Comparison of ENCODE assay signal across 6 mouse cellular contexts in the genomic region with DNA sequence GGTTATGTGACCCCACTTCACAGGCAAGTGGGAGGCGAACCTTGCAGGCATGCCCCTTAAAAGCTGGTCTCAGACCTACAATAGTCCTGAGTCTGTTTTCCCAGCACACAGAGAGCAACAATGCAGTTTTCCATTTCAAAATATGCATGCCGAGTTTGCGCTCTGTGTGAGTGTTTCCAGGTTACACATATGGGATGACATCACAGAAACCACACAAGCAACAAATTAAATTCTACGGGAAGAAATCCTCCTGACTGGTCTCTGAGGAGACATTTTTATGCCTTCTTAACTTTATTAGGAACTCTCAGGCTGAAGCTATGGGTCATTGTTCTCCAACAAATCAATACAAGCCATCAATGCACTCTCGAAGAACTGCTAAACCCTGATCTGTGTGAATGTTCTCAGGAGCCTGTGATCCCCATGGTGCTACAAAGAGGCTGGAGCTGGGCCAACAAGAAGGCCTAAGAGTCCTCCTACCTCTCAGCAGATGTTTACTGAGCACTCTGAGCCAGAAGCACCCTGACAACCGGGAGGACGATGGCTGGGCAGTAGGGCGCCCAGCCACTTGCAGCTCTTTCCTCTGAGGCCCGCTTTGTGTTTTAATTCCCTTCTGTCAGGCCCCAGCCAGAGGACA.
DNase-seq lines count a peak whose midpoint lies in the region; ATAC-seq and TF ChIP-seq lines count a peak whose summit lies in the region.
"Not testable (repeated sequence)": the region's sequence is repeated elsewhere in the genome, so short reads cannot be mapped to it uniquely, and the experiment has no call there.

No protein-coding gene starts in this region.

- H3K4me1 ChIP-seq in embryonic facial prominence, embryonic 14.5 days (ENCODE audit: control insufficient read depth, insufficient read depth, low read length); kidney, embryonic 14.5 days (ENCODE audit: control insufficient read depth, insufficient read depth, low read length); limb, embryonic 13.5 days; limb, embryonic 15.5 days; lung, embryonic 15.5 days; lung, postnatal 0 days (ENCODE audit: insufficient read depth, low read depth, low read length): not testable (repeated sequence)

- H3K27me3 ChIP-seq in embryonic facial prominence, embryonic 14.5 days (replicated peaks; ENCODE audit: control insufficient read depth, insufficient read depth, low read length); kidney, embryonic 14.5 days (ENCODE audit: control insufficient read depth, insufficient read depth, low read length); limb, embryonic 13.5 days; limb, embryonic 15.5 days; lung, embryonic 15.5 days; lung, postnatal 0 days (replicated peaks; ENCODE audit: insufficient read depth, low read length): not testable (repeated sequence)

- not testable (repeated sequence) for H3K36me3 ChIP-seq in embryonic facial prominence, embryonic 14.5 days (ENCODE audit: control insufficient read depth, insufficient read depth, low read length); kidney, embryonic 14.5 days (ENCODE audit: control insufficient read depth, insufficient read depth, low read length); limb, embryonic 13.5 days; limb, embryonic 15.5 days; lung, embryonic 15.5 days; lung, postnatal 0 days (ENCODE audit: insufficient read depth, low read length)

- not testable (repeated sequence) for DNase-seq in embryonic facial prominence, embryonic 14.5 days (ENCODE audit: low spot score); lung, postnatal 0 days (ENCODE audit: low spot score)

- not testable (repeated sequence) for H3K27ac ChIP-seq in embryonic facial prominence, embryonic 14.5 days (replicated peaks; ENCODE audit: low read depth, low read length); kidney, embryonic 14.5 days (ENCODE audit: low read depth, low read length); limb, embryonic 13.5 days; limb, embryonic 15.5 days; lung, embryonic 15.5 days; lung, postnatal 0 days (ENCODE audit: low read length)

- not testable (repeated sequence) for H3K4me3 ChIP-seq in embryonic facial prominence, embryonic 14.5 days (ENCODE audit: low read depth, low read length); kidney, embryonic 14.5 days (ENCODE audit: low read length); limb, embryonic 13.5 days; limb, embryonic 15.5 days; lung, embryonic 15.5 days; lung, postnatal 0 days (ENCODE audit: low read depth, low read length)

- not testable (repeated sequence) for H3K9ac ChIP-seq in embryonic facial prominence, embryonic 14.5 days (ENCODE audit: low read depth, low read length); kidney, embryonic 14.5 days (ENCODE audit: low read depth, low read length); limb, embryonic 13.5 days; limb, embryonic 15.5 days; lung, embryonic 15.5 days; lung, postnatal 0 days (replicated peaks; ENCODE audit: low read depth)

- not testable (repeated sequence) for TF ChIP-seq CTCF in lung, postnatal 0 days (IDR thresholded peaks at IDR 0.05)

- WGBS in embryonic facial prominence, embryonic 14.5 days = 75% methylated on average over 5 of the region's 9 CpGs
- WGBS in kidney, embryonic 14.5 days = 71% methylated on average over 5 of the region's 9 CpGs
- 72% methylated on average over 5 of the region's 9 CpGs for WGBS in limb, embryonic 13.5 days
- WGBS in limb, embryonic 15.5 days = 60% methylated on average over 5 of the region's 9 CpGs
- 65% methylated on average over 5 of the region's 9 CpGs for WGBS in lung, embryonic 15.5 days
- WGBS in lung, postnatal 0 days = 60% methylated on average over 5 of the region's 9 CpGs

- not testable (repeated sequence) for TF ChIP-seq EP300 in lung, postnatal 0 days (IDR thresholded peaks at IDR 0.05)

- H3K9me3 ChIP-seq in embryonic facial prominence, embryonic 14.5 days (ENCODE audit: control insufficient read depth, low read length); kidney, embryonic 14.5 days (ENCODE audit: control insufficient read depth, low read length); limb, embryonic 13.5 days; limb, embryonic 15.5 days; lung, embryonic 15.5 days; lung, postnatal 0 days (ENCODE audit: low read length): not testable (repeated sequence)

- not testable (repeated sequence) for H3K4me2 ChIP-seq in embryonic facial prominence, embryonic 14.5 days (ENCODE audit: low read depth, low read length); kidney, embryonic 14.5 days (replicated peaks; ENCODE audit: low read depth, low read length); limb, embryonic 13.5 days (replicated peaks); limb, embryonic 15.5 days; lung, embryonic 15.5 days; lung, postnatal 0 days (replicated peaks; ENCODE audit: low read depth, low read length)

- peak; percentile 57; the same call in 1 of the 2 replicates for ATAC-seq in embryonic facial prominence, embryonic 14.5 days (ENCODE audit: low read depth)
- 0 out of 2 replicates have a peak, but pooled peaks have one; percentile 35 for ATAC-seq in kidney, embryonic 14.5 days (ENCODE audit: low FRiP score, low TSS enrichment)
- ATAC-seq in limb, embryonic 13.5 days (ENCODE audit: low FRiP score, low read depth) = peak; percentile 81
- ATAC-seq in limb, embryonic 15.5 days (ENCODE audit: insufficient number of reproducible peaks, low FRiP score, low TSS enrichment, low read depth) = peak; percentile 63
- peak; percentile 31; the same call in 1 of the 2 replicates for ATAC-seq in lung, embryonic 15.5 days (ENCODE audit: borderline replicate concordance, extremely low read depth, low FRiP score, low TSS enrichment)
- peak; percentile 62 for ATAC-seq in lung, postnatal 0 days

Comparison
In these comparisons a context has a peak if more than half of its experiments do, and no peak if none do; other contexts are left out.
1. ATAC-seq: peak in every context shown above with its lines; median percentile 81 in limb, embryonic 13.5 days; 63 in limb, embryonic 15.5 days; 62 in lung, postnatal 0 days; 57 in embryonic facial prominence, embryonic 14.5 days; 35 in kidney, embryonic 14.5 days; 31 in lung, embryonic 15.5 days.